Mouse (Mus musculus): ENCODE results near the gene Timm13. TPM values are rescaled to one million over a fixed set of nuclear protein-coding genes. Genes with fewer than 3 reads are reported as not detected.

Timm13 gene
- polyA plus RNA-seq, 1 experiment, result 208 TPM

GRCm38 (mm10) chr10:80943701-80944100, 42.9 kb upstream of the Timm13 start:
- Histone ChIP-seq H3K27ac (ENCODE audit: insufficient read depth, low read length) (no peak overlapping the region), H3K4me3 (replicated peaks; ENCODE audit: insufficient read depth, low read depth, low read length) (no peak overlapping the region), H3K27me3 (ENCODE audit: control insufficient read depth, insufficient read depth, low read length) (no peaks in the 10 kb centered on the region), H3K4me1 (ENCODE audit: control insufficient read depth, insufficient read depth, low read length) (peaks cover 22% of the 10 kb centered on the region)
- no peak for DNase-seq
- WGBS, result 68% methylated on average over 9 of the region's 9 CpGs
- TF ChIP-seq POLR2A (IDR thresholded peaks at IDR 0.05; ENCODE audit: borderline replicate concordance, insufficient read depth, low read length) (no peak), CTCF (IDR thresholded peaks at IDR 0.05; ENCODE audit: borderline replicate concordance, insufficient read depth, low read depth, low read length) (no peak)

DNA sequence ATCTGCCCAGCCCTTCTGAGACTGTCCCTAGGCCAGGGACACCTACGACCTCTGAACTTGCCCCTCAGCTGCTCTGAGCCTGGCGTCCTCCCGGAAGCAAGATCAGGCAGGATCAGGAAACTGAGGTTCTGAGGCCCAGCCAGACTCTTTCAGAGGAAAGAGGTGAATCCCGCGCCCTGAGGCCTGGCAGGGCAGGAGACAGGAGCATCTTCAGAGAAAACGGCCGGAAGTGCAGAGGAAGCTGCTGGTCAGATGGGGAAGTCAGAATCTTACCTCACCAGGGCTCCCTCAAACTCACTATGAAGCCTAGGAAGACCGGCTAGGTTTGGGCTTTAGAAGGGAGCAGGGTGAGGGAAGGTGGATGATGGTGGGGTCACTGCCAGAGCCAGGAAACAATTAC, 42.1 kb upstream of the Timm13 start:
- H3K4me1 ChIP-seq (ENCODE audit: control insufficient read depth, insufficient read depth, low read length), result peaks cover 25% of the 10 kb centered on the region
- H3K27ac ChIP-seq (ENCODE audit: insufficient read depth, low read length), result no peak overlapping the region
- 85% methylated on average over 8 of the region's 8 CpGs for WGBS
- no peaks in the 10 kb centered on the region for H3K27me3 ChIP-seq (ENCODE audit: control insufficient read depth, insufficient read depth, low read length)
- H3K4me3 ChIP-seq (replicated peaks; ENCODE audit: insufficient read depth, low read depth, low read length), result no peak overlapping the region
- TF ChIP-seq POLR2A (IDR thresholded peaks at IDR 0.05; ENCODE audit: borderline replicate concordance, insufficient read depth, low read length) (no peak), CTCF (IDR thresholded peaks at IDR 0.05; ENCODE audit: borderline replicate concordance, insufficient read depth, low read depth, low read length) (no peak)
- DNase-seq, result no peak

- WGBS, result 3% methylated on average over 2 of the region's 2 CpGs
- H3K4me1 ChIP-seq (ENCODE audit: control insufficient read depth, insufficient read depth, low read length), result peaks cover 32% of the 10 kb centered on the region
- TF ChIP-seq POLR2A (IDR thresholded peaks at IDR 0.05; ENCODE audit: borderline replicate concordance, insufficient read depth, low read length) (no peak), CTCF (IDR thresholded peaks at IDR 0.05; ENCODE audit: borderline replicate concordance, insufficient read depth, low read depth, low read length) (no peak)
- no peak for DNase-seq
- no peak overlapping the region for H3K27ac ChIP-seq (ENCODE audit: insufficient read depth, low read length)
- no peak overlapping the region for H3K4me3 ChIP-seq (replicated peaks; ENCODE audit: insufficient read depth, low read depth, low read length)
- no peaks in the 10 kb centered on the region for H3K27me3 ChIP-seq (ENCODE audit: control insufficient read depth, insufficient read depth, low read length)
Measured at GRCm38 (mm10) chr10:80940988-80941347, 40.2 kb upstream of the Timm13 start.

GRCm38 (mm10) chr10:80940320-80940987, 39.7 kb upstream of the Timm13 start:
- peaks cover 34% of the 10 kb centered on the region for H3K4me1 ChIP-seq (ENCODE audit: control insufficient read depth, insufficient read depth, low read length)
- H3K27ac ChIP-seq (ENCODE audit: insufficient read depth, low read length), result no peak overlapping the region
- no peaks in the 10 kb centered on the region for H3K27me3 ChIP-seq (ENCODE audit: control insufficient read depth, insufficient read depth, low read length)
- H3K4me3 ChIP-seq (replicated peaks; ENCODE audit: insufficient read depth, low read depth, low read length), result peak overlapping the region; percentile 28
- 18% methylated on average over 8 of the region's 8 CpGs for WGBS
- TF ChIP-seq POLR2A (IDR thresholded peaks at IDR 0.05; ENCODE audit: borderline replicate concordance, insufficient read depth, low read length) (no peak), CTCF (IDR thresholded peaks at IDR 0.05; ENCODE audit: borderline replicate concordance, insufficient read depth, low read depth, low read length) (no peak)
- DNase-seq, result peak; percentile 48 to 64

GRCm38 (mm10) chr10:80939671-80940070, 38.9 kb upstream of the Timm13 start:
- Histone ChIP-seq H3K27ac (ENCODE audit: insufficient read depth, low read length) (no peak overlapping the region), H3K4me3 (replicated peaks; ENCODE audit: insufficient read depth, low read depth, low read length) (peak overlapping the region; percentile 28), H3K4me1 (ENCODE audit: control insufficient read depth, insufficient read depth, low read length) (peaks cover 34% of the 10 kb centered on the region), H3K27me3 (ENCODE audit: control insufficient read depth, insufficient read depth, low read length) (no peaks in the 10 kb centered on the region)
- DNase-seq, result peak; percentile 76 to 80
- TF ChIP-seq POLR2A (IDR thresholded peaks at IDR 0.05; ENCODE audit: borderline replicate concordance, insufficient read depth, low read length) (0 out of 2 replicates have a peak, but pooled peaks have one; percentile 32), CTCF (IDR thresholded peaks at IDR 0.05; ENCODE audit: borderline replicate concordance, insufficient read depth, low read depth, low read length) (no peak)
- WGBS, result 4% methylated on average over 28 of the region's 28 CpGs

- no peaks in the 10 kb centered on the region for H3K27me3 ChIP-seq (ENCODE audit: control insufficient read depth, insufficient read depth, low read length)
- no peak for DNase-seq
- peaks cover 34% of the 10 kb centered on the region for H3K4me1 ChIP-seq (ENCODE audit: control insufficient read depth, insufficient read depth, low read length)
- TF ChIP-seq CTCF (IDR thresholded peaks at IDR 0.05; ENCODE audit: borderline replicate concordance, insufficient read depth, low read depth, low read length) (no peak), POLR2A (IDR thresholded peaks at IDR 0.05; ENCODE audit: borderline replicate concordance, insufficient read depth, low read length) (no peak)
- WGBS, result 43% methylated on average over 15 of the region's 15 CpGs
- H3K27ac ChIP-seq (ENCODE audit: insufficient read depth, low read length), result no peak overlapping the region
- H3K4me3 ChIP-seq (replicated peaks; ENCODE audit: insufficient read depth, low read depth, low read length), result no peak overlapping the region
Measured at GRCm38 (mm10) chr10:80938831-80939550, 38.2 kb upstream of the Timm13 start.

DNA sequence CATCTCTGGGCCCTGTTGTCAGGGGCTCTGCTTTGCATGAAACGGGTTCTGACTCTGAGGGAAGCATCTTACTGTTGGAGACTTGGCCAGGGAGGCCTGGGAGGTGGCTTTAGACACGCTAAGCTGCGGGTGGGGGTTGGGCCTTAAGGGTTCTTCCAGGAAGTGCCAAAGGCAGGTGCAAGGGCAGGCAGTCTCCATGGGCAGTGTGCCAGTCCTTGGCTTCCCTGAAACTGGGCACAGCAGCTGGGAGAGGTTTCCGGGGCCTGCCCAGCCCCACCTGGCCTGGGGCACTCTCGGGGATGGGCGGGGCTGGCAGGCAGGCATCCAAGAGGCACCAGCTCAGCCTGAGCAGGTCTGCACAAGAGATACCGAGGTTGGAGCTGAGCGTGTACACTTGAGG, 36.9 kb upstream of the Timm13 start:
- Histone ChIP-seq H3K27me3 (ENCODE audit: control insufficient read depth, insufficient read depth, low read length) (no peaks in the 10 kb centered on the region), H3K4me1 (ENCODE audit: control insufficient read depth, insufficient read depth, low read length) (peaks cover 43% of the 10 kb centered on the region), H3K4me3 (replicated peaks; ENCODE audit: insufficient read depth, low read depth, low read length) (no peak overlapping the region), H3K27ac (ENCODE audit: insufficient read depth, low read length) (no peak overlapping the region)
- WGBS, result 23% methylated on average over 8 of the region's 8 CpGs
- peak in 1 of 2 experiments; percentile 30 for DNase-seq
- no peak for TF ChIP-seq POLR2A (IDR thresholded peaks at IDR 0.05; ENCODE audit: borderline replicate concordance, insufficient read depth, low read length)
- no peak for TF ChIP-seq CTCF (IDR thresholded peaks at IDR 0.05; ENCODE audit: borderline replicate concordance, insufficient read depth, low read depth, low read length)

GRCm38 (mm10) chr10:80936810-80937164, 36.0 kb upstream of the Timm13 start:
- no peak for DNase-seq
- 24% methylated on average over 6 of the region's 6 CpGs for WGBS
- Histone ChIP-seq H3K27ac (ENCODE audit: insufficient read depth, low read length) (no peak overlapping the region), H3K4me1 (ENCODE audit: control insufficient read depth, insufficient read depth, low read length) (peaks cover 48% of the 10 kb centered on the region), H3K4me3 (replicated peaks; ENCODE audit: insufficient read depth, low read depth, low read length) (no peak overlapping the region), H3K27me3 (ENCODE audit: control insufficient read depth, insufficient read depth, low read length) (no peaks in the 10 kb centered on the region)
- no peak for TF ChIP-seq POLR2A (IDR thresholded peaks at IDR 0.05; ENCODE audit: borderline replicate concordance, insufficient read depth, low read length)
- no peak for TF ChIP-seq CTCF (IDR thresholded peaks at IDR 0.05; ENCODE audit: borderline replicate concordance, insufficient read depth, low read depth, low read length)
